8 mouse cellular contexts compared by ENCODE assay signal in genomic region chr10:117432415-117432814, GRCm38 (mm10). TPM values are rescaled to one million over a fixed set of nuclear protein-coding genes. Genes with fewer than 3 reads are reported as not detected.
DNase-seq lines count a peak whose midpoint lies in the region; ATAC-seq and TF ChIP-seq lines count a peak whose summit lies in the region.

No protein-coding gene starts in this region.

- no peaks in the 10 kb centered on the region for H3K36me3 ChIP-seq in liver, embryonic 12.5 days
- no peaks in the 10 kb centered on the region for H3K36me3 ChIP-seq in stomach, embryonic 14.5 days (ENCODE audit: control insufficient read depth, insufficient read depth, low read length)

- H3K27ac ChIP-seq in cortical plate, adult 2 months (ENCODE audit: insufficient read depth, low read length) = no peak overlapping the region
- no peak overlapping the region for H3K27ac ChIP-seq in liver, embryonic 12.5 days
- no peak overlapping the region for H3K27ac ChIP-seq in stomach, embryonic 14.5 days (ENCODE audit: low read length)

- no peaks in the 10 kb centered on the region for H3K27me3 ChIP-seq in liver, embryonic 12.5 days (replicated peaks)
- no peaks in the 10 kb centered on the region for H3K27me3 ChIP-seq in stomach, embryonic 14.5 days (ENCODE audit: control insufficient read depth, insufficient read depth, low read length)

- peak overlapping the region; percentile 11 for H3K4me3 ChIP-seq in cortical plate, adult 2 months (ENCODE audit: insufficient read depth, low read length)
- 0 out of 2 replicates have a peak overlapping the region, but pooled peaks have one; percentile 21 for H3K4me3 ChIP-seq in liver, embryonic 12.5 days
- H3K4me3 ChIP-seq in stomach, embryonic 14.5 days (ENCODE audit: low read depth, low read length) = no peak overlapping the region

- ATAC-seq in liver, embryonic 12.5 days = peak; percentile 58
- peak; percentile 36; the same call in 1 of the 2 replicates for ATAC-seq in monocyte, adult 5-6 weeks (replicated peaks; ENCODE audit: insufficient number of reproducible peaks, low FRiP score, low TSS enrichment, poor library complexity, severe bottlenecking)
- no peak for ATAC-seq in stomach, embryonic 14.5 days (ENCODE audit: insufficient number of reproducible peaks, insufficient read depth, low FRiP score, low read depth)

- no peaks in the 10 kb centered on the region for H3K9me3 ChIP-seq in liver, embryonic 12.5 days (replicated peaks)
- H3K9me3 ChIP-seq in stomach, embryonic 14.5 days (ENCODE audit: control insufficient read depth, low read depth, low read length) = no peaks in the 10 kb centered on the region

- TF ChIP-seq POLR2A in cortical plate, adult 2 months (IDR thresholded peaks at IDR 0.05; ENCODE audit: extremely low read depth, insufficient read depth, low read length) = no peak

- H3K9ac ChIP-seq in liver, embryonic 12.5 days = no peak overlapping the region
- H3K9ac ChIP-seq in stomach, embryonic 14.5 days (replicated peaks; ENCODE audit: low read depth, low read length) = no peak overlapping the region

- DNase-seq in heart, adult 18-20 months = peak; percentile 55 to 83
- no peak for DNase-seq in heart, postnatal 25 days (ENCODE audit: low spot score)
- peak; percentile 28 for DNase-seq in gastrocnemius, postnatal 25 days
- DNase-seq in kidney, adult 11 months = peak; percentile 35

- intact Hi-C loops in heart, postnatal 25 days (cut with DNase I) = no loop called here

- peak; percentile 49 for TF ChIP-seq CTCF in cortical plate, adult 2 months (IDR thresholded peaks at IDR 0.05; ENCODE audit: extremely low read depth, insufficient read depth, low read length)

- H3K4me2 ChIP-seq in liver, embryonic 12.5 days = peak overlapping the region; percentile 58
- H3K4me2 ChIP-seq in stomach, embryonic 14.5 days (replicated peaks; ENCODE audit: low read depth, low read length) = peak overlapping the region; percentile 29

- WGBS in liver, embryonic 12.5 days (ENCODE audit: insufficient replicate concordance) = 8% methylated on average over 21 of the region's 21 CpGs
- WGBS in stomach, embryonic 14.5 days = 8% methylated on average over 21 of the region's 21 CpGs

- no peaks in the 10 kb centered on the region for H3K4me1 ChIP-seq in cortical plate, adult 2 months (ENCODE audit: control insufficient read depth, insufficient read depth, low read length)
- H3K4me1 ChIP-seq in liver, embryonic 12.5 days = peaks cover 20% of the 10 kb centered on the region
- peaks cover 5% of the 10 kb centered on the region; the same call in 1 of the 2 replicates for H3K4me1 ChIP-seq in stomach, embryonic 14.5 days (ENCODE audit: control insufficient read depth, insufficient read depth, low read length)

RNA-seq across cellular contexts. Expression of gene Cpsf6, which starts 52.6 kb away (rescaled TPM):
- total RNA-seq in heart, adult 18-20 months (2021) = 10 to 100 TPM; 31.3 to 34.7 TPM
- total RNA-seq in heart, postnatal 25 days (2021) = 10 to 100 TPM; 27.9 to 35.2 TPM
- 60.4 and 61.3 TPM in 2 replicates for polyA plus RNA-seq in cortical plate, adult 2 months (2012; rRNA removed)
- 10 to 100 TPM; 21.6 to 24.2 TPM for total RNA-seq in gastrocnemius, postnatal 25 days (2021)
- polyA plus RNA-seq in liver, embryonic 12.5 days (2016; fragmentation: Nextera tagmentation; extraction: Ambion mirVana) = 92.5 and 96.8 TPM in 2 replicates
- 73.2 to 128 TPM (median 73.7 TPM) in 3 replicates for total RNA-seq in monocyte, adult 5-6 weeks (2017)
- polyA plus RNA-seq in stomach, embryonic 14.5 days (2014; fragmentation: Nextera tagmentation; extraction: Ambion mirVana) = 173 and 185 TPM in 2 replicates
